Mouse (Mus musculus) leukemia stem cell, adult 10-12 weeks (primary cell): ENCODE measurements around the gene Ankrd61. TPM values are rescaled to one million over a fixed set of nuclear protein-coding genes. Genes with fewer than 3 reads are reported as not detected.

Source experiments
- polyA plus RNA-seq: library from polyadenylated mRNA; stranded (reverse); fragments of >175 nt; gene quantifications from 2 replicates; pipeline ENCODE4 v1.2.3, GENCODE M21; 2012; ENCODE audit warnings: low replicate concordance

Gene Ankrd61
- polyA plus RNA-seq = 0.27 TPM in 1 of 2 replicates, not detected in the other

GRCm38 (mm10) chr5:143897635-143898330 lies at the start of gene Ankrd61:
Ankrd61 (minus strand) TSS chr5:143897685.

GRCm38 (mm10) chr5:143932831-143933230 lies 35.3 kb upstream of the Ankrd61 start, which contains the start of gene Rsph10b:
Rsph10b (plus strand) TSS chr5:143933035.

DNA sequence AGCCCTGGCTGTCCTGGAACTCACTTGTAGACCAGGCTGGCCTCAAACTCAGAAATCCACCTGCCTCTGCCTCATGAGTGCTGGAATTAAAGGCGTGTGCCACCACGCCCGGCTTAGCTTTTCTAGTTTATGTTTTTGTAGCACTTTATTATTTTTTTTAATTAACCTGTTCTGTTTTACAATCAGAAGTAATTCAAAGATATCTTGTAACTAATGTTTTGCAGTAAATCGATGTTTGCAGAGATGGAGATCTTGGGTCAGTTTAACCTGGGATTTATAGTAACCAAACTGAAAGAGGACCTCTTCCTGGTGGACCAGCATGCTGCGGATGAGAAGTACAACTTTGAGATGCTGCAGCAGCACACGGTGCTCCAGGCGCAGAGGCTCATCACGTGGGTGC lies 30.4 kb upstream of the Ankrd61 start, which contains the start of gene Gm42421:
Gene Gm42421, plus strand, starts transcription at position 301 of the 400 bp plus-strand sequence.

GRCm38 (mm10) chr5:143909417-143910400 lies 12.2 kb upstream of the Ankrd61 start, which contains the start of the genes Aimp2 and Pms2:
Aimp2 (minus strand) TSS chr5:143909847.
Pms2 (plus strand) TSS chr5:143909964.

Other genes with a start within 250 kb of the Ankrd61 start
- 12.4 and 28.1 TPM in 2 replicates for gene Usp42, start 165.4 kb downstream of the Ankrd61 start, polyA plus RNA-seq
- 31.7 and 35.8 TPM in 2 replicates for gene Eif2ak1, start 79.9 kb downstream of the Ankrd61 start, polyA plus RNA-seq
- gene Aimp2, start 12.2 kb upstream of the Ankrd61 start, polyA plus RNA-seq = 20.7 and 73.7 TPM in 2 replicates
- 0.57 and 1.4 TPM in 2 replicates for gene Pms2, start 12.3 kb upstream of the Ankrd61 start, polyA plus RNA-seq
- not detected in 2 replicates for gene Gm42421, start 30.5 kb upstream of the Ankrd61 start, polyA plus RNA-seq
- gene Rsph10b, start 35.4 kb upstream of the Ankrd61 start, polyA plus RNA-seq = not detected in 2 replicates
- 78.6 and 79.1 TPM in 2 replicates for gene Ccz1, start 117.2 kb upstream of the Ankrd61 start, polyA plus RNA-seq
- not detected in 2 replicates for gene Ocm, start 129.0 kb upstream of the Ankrd61 start, polyA plus RNA-seq
- 11.0 and 19.8 TPM in 2 replicates for gene Lmtk2, start 202.8 kb upstream of the Ankrd61 start, polyA plus RNA-seq